Mouse (Mus musculus) cerebral cortex, adult 2 months (tissue): ENCODE data around the gene Igsf21.

ENCODE experiments used
- WGBS: fragments of 180-500 bp; shearing (Covaris S2); methylation state at CpG from one replicate; pipeline ENCODE4 v1.1.7; 2018; 5-methylcytosine and 5-hydroxymethylcytosine counted together

Gene Igsf21

DNA sequence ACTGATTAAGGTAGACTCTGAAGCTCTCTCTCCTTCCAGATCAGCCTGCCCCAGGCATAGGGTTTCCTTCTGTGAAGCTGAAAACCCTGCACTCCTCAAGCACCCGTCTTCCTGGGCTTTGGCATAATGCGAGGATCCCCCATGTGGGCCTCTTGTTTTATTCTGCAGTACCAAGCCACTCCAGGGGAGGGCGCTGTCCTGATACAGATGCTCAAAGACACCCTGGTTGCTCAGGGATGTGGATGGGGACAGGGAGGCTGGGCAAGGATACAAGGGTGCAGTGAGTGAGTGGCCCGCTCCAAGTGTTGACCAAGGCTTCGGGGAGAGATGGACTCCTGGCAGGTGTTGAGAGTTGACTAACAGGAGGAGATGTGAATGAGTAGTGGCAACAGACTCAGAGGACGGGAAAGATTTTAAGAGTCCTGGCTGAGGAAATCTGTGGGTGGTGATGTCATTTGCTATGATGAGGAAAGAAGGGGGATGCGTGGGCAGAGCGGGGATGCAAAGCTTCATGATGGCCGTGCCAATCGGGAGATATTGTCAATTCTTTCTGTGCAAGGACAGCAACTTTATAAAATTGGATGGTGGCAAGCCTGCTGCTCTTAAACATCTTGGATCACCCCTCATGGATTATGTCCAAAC is 102.6 kb downstream of the Igsf21 start:
- 68% methylated on average over 10 of the region's 10 CpGs for WGBS

DNA sequence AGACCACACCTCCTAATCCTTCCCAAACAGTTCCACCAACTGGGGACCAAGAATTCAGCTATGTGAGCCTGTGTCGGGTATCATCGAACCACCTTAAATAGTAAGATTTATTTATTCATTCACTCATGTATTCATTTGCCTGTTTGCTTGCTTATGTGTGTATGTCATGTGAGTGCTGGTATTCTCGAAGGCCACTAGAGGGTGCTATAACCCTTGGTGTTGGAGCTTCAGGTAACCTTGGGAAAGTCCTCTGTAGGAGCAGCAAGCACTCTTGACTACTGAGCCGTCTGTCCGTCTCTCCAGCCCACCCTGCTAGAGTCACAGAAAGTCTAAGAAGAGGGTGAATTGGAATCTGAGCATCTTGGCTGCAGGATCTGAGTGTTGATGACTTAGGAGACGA is 103.4 kb downstream of the Igsf21 start:
- WGBS = 90% methylated on average over 6 of the region's 6 CpGs

DNA sequence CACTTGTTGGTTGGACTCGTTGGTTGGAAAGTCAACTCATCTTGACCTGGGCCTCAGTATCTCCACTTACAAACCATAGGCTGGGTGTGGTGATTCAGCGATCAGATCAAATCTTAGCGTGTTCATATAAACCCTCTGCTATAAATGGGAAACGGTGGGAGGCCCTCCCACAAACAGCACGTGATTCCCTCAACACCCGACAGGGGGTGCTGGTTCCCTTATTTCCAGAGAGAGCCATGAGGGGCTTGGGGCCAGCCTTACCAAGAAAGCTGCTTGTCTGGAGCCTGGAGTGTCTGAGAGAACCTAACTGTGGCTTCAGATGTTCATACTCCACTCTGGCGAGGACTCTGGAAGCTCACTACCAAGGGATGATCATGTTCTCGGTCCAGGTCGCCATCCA is 106.1 kb downstream of the Igsf21 start:
- 51% methylated on average over 9 of the region's 9 CpGs for WGBS

DNA sequence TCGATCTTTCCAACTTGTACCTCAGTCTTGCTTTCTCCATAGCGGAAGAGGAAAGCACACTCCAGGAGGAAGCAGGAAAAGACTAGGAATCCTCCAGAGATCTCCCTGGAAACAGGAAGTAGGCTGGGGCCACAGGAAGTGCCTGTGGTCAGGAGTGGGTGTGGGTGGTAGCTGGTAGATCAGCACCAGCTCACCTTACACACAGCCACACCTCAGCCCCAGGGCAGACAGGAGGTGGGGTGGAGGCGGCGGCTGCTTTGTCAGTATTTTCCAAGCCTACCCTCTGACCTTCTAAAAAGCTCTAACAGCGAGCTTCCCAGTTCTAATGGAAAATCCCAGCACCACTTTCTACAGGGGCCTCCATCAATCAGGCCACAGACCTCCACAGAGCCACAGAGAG is 107.7 kb downstream of the Igsf21 start:
- 77% methylated on average over 5 of the region's 5 CpGs for WGBS

DNA sequence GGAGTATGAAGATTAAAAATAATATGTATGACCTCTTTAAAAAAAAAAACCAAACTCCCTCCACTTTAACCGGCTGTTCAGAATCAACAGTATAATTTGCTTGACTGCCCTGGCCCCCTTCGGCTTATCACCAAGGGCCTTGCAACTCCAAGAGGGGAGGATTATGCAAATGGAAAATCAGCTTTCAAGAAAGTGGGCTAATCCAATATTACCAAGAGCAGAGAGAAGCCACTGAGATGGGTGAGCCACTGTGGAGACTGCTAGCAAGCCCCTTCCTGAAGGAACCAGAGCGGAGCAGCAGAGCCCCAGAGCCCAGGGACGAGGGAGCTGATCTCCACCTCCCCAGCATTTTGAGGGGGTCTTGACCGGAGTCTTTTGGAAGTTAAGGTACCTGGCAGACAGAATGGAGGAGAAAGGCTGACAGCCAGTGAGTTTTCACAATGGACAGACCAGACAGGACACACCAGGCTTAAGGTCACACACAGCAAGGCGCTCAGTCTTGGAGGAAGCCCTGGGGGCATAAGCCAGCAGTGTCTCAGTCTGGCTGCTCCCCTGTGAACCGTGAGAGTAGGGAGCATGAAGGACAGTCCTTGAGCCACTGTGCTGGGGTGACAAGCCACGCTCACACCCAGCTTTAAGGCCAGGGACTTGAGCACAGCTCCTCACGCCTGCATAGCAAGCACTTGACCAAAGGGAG is 114.8 kb downstream of the Igsf21 start:
- 66% methylated on average over 9 of the region's 9 CpGs for WGBS

DNA sequence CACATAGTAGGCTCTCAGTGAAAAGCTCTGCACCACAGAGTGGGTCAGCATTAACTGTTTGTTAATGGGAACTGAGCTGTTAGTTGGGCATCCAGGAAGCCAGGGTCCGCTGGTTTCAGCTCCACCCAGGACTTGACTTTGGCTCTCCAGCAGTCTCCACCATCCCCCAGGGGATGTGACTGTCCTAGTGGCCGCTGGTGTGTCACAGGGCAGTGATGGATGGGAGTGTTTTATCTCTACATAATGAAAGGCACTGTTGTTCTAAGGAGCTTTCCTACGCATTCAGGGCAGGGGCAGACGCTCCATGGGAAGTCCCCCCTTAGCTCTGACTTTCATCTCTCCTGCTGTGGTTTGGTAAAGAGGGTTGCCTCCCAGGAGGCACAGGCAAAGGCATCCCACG is 115.4 kb downstream of the Igsf21 start:
- 56% methylated on average over 5 of the region's 5 CpGs for WGBS

DNA sequence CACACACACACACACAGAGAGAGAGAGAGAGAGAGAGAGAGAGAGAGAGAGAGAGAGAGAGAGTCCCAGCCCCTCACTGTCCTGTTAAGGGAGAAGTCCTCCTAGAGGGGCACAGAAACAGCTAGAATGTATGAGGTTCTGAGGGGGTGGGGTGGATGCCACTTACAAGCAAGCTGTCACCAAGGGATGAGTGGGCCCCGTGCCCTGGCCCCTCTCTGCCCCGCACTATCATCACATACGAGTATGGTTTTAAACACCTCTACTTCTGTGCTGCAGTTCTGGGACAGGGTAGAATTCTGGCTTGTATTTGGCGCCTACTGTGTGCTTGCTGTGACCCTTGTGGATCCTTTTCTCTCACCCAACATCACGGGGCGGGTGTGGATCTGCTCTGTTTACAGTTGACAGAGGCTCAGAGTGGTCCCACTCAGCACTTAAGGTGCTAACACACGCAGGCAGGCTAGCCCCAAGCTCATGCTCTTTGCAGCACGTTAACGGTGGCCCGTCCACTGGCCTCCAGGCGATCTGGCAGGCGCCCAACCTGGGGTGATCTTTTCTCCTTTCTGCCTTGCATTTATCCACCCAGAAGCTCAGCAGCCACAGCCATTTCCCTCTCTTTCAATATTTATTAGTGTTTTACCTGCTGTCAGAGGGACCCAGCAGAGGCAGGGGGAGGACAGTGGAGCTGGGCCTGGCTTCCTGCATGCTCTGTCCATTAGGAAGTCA is 116.9 kb downstream of the Igsf21 start:
- WGBS = 68% methylated on average over 12 of the region's 12 CpGs

DNA sequence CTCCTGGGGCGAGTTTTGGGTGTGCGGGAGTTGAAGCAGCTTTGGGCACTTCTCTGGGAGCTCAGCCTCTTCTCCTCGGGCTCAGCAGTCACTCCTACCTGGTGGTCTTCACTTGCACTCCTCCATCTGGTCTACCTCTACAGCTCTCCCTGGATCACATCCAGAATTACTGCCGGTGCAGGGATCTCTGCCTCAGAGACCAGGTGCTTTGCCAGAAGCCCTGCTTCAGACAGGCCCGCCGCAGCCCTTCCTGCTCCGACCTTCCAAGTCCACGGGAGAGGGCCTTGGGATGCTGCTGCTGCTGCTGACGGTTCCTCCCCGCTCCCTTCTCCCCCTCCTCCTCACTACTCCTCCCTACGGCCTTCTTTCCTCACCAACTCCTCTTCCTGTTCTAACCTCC is 118.5 kb downstream of the Igsf21 start:
- 81% methylated on average over 11 of the region's 11 CpGs for WGBS

DNA sequence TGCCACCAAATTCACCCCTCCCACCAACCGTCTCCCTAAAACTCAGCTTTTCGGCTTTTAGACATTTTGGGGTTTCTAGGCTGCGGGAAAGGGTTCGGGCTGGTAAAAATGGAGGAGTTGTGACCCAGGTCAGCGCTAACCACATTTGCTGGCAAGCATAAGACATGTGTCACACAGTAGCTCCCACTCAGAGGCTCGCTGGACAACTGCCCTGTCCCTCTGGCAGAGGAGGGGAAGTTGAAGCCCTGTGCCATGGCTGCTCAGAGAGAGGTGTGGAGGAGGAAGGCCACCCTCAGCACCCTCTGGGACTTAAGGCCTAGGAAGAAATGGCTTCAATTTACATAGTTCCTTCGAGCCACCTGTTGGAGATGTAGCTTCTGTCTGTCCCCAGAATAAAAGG is 120.8 kb downstream of the Igsf21 start:
- 65% methylated on average over 7 of the region's 7 CpGs for WGBS

DNA sequence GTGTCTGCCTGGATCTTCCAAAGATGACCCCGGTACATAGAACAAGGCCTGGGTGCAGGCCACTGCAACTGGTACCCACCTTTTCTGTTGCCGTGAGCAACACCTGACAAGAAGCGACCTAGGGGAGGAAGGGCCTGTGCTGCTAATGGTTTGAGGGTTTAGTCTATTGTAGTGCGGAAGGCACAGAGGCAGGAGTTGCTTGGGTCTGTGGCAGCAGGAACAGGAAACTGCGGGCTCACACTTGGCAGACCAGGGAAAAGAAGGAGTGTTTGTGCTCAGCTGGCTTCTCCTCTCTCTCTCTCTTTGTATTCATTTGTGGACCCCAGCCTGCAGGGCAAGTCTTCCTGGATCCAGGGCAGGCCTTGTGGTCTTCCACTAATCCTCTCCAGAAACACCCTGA is 124.0 kb downstream of the Igsf21 start:
- 82% methylated on average over 5 of the region's 5 CpGs for WGBS

DNA sequence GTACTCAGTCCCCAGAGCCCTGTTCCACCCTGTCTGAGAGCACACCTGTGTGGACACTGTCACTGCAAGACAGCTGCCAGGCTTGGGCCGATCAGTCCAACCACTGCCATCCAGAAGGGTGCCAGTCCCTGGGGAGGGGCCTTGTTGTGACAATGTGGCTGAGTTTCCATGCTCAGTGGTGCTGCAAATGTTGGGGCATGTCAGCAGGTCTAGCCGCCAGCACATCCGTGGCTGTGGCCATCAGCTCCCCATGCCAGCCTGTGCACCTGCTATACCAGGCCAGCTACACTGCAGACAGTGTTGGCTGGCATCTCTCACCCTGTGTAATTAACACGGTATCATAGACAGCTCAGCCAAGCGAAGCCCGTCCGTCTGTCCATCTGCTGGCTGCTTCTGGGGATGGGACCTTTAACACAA is 129.3 kb downstream of the Igsf21 start:
- 78% methylated on average over 7 of the region's 7 CpGs for WGBS

DNA sequence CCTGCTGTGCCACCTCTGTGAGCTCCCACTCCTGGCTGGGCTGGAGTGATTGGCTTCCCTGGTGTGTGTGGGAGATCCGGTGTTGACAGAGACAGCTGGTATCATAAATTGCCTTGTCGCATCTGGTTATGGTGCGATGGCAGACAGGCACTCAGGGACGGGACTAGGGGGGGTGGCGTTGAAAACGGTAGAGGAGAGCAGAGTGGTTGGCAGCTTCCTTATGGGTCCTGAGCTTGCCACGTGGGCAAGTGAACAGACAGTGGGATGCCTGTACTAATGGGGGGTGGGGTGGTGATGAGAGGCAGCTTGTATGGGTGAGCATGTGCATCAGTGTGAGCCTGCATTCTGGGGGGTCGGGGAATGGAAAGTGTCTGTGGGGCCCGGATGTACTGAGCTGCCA is 130.8 kb downstream of the Igsf21 start:
- 47% methylated on average over 9 of the region's 9 CpGs for WGBS

DNA sequence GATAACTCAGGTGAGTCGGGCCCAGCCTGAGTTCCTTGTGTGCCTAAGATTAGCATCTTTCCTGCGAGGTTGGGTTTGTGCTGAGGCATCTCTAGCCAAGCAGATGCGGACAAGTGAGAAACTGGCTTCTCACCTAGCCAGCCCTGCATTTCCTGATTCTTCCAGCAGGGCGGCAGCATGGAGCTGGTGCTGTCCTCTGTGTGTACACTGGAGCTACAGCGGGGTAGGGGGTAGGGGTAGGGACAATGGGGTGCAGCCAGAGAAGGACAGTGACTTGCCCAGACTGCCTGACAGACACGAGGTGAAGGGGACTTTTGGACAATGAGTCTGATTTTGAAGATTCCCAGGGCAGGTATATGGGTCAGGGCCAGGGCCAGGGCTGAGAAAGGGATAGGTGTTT is 131.5 kb downstream of the Igsf21 start:
- 89% methylated on average over 6 of the region's 6 CpGs for WGBS

DNA sequence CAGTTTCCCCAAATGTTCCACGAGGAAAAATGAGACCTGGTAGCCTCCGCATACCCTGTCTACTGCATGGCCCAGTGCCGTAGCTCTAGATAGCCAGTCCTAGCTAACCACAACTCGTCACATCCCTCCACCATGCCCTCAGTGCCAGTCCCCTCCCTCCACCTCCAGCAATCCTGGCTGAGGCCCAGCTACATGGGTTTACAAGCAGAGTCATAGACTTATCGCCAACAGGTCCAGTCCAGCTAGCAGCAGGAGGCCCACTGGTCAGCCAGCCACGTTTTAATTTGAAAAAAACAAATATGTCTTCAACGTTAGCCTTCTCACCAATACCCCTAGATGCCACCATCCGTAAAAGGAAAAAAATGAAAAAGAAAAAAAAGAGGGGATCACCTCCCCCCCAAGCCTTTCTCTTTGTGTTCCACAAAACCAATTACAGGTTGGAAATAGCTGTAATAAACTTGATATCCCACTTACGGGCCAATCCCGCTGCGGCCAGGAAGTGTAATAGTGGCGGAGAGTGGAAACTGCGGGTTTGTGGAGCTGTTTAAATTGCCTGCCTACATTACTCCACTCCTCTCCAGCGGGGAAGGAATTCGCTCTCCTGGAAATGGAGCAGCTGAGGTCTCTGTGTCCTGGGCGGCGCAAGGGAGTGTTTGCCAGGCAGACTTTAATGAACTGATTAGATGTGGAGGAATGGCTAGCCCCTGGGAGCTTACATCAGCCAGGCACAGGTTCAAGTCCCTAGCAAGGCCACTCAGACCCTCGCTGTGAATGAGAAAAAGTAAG is 132.7 kb downstream of the Igsf21 start:
- 81% methylated on average over 18 of the region's 18 CpGs for WGBS

DNA sequence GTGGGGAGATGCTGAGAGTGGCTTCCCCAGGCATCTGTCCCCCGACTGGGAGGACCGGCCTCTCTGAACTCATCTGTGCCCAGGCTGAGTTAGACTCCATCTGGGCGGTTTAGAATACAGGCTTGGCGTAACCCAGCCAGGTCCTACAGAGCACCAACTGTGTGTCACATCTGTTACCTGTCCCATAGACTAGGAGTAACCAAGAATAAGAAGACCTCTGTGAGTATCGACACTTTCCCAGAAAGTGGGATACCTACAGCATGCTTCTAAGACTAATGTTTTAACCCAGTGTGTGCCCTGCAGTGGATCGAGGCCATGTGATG is 137.0 kb downstream of the Igsf21 start:
- WGBS = 70% methylated on average over 6 of the region's 6 CpGs

DNA sequence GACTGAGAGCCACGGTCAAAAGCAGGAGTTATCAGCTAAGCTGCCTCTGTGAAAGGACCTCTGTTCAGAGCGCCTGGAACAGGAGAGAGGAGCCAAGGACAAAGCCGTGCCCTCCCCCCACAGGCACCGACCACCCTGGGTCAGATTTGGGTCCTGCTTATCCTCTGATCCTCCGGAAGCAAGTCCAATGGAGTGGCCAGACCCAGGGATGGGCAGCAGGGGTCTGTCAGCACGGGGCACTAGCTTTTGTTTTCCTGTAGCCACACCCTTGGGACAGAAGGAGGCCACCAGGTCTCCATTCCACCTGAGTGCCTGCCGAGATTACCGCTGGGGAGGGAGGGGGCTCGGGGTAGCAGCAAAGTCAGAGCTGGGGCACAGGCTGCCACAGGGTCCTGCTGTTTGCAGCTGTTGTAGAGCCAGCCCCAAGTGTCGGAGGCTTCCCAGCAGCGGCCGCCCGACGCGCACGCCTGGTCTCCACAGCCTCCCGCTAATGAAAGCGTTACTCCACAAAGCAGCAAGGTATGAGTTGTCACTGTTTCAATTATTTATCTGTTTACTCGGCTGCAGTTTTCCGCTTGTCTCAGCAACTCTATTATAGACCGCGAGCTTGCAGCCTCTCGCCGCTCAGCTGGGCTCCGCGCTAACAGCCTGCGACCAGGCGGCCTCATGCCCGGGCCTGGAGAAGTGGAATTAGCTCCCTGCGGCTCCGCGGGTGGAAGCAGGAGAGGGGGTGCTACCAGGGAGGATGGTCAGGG is 137.5 kb downstream of the Igsf21 start:
- 43% methylated on average over 32 of the region's 32 CpGs for WGBS

DNA sequence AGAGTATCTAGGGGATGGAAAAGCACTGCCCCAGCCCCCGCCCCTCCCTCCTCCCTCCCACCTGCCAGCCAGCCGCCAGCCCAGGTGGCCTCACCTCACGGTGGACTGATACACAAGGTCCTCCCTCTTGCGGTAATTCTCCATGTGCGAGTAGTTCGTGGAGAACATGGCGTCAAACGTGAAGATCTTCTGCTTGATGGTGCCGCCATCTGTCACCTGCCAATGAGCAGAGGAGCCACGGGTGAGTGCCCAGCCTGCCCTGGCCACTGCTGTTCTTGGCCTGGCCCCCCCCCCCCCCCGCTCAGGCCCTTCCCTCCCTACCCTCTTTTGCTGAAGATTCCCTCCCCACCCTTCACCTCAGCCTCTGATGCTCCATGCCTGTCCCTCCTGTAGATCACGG is 139.4 kb downstream of the Igsf21 start:
- 79% methylated on average over 12 of the region's 12 CpGs for WGBS

DNA sequence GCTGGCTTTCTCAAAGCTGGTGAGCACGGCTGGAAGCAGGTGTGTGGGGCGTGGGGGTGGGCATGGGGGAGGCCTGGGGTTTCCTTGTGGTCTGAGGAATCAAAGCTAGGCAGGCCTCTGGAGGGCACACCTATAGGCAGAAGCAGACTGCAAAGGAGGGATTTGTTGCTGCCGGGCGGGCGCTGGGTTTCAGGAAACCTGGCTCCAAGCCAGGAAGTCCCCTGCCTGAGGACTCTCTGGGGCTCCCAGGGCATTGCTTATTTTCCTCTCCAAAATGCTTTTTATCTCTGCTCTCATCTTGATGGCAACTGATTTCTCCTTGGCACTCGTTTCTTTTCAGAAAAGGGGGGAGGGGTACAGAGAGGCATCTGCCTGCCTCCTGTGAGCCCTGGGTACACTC is 141.8 kb downstream of the Igsf21 start:
- WGBS = 44% methylated on average over 6 of the region's 6 CpGs

DNA sequence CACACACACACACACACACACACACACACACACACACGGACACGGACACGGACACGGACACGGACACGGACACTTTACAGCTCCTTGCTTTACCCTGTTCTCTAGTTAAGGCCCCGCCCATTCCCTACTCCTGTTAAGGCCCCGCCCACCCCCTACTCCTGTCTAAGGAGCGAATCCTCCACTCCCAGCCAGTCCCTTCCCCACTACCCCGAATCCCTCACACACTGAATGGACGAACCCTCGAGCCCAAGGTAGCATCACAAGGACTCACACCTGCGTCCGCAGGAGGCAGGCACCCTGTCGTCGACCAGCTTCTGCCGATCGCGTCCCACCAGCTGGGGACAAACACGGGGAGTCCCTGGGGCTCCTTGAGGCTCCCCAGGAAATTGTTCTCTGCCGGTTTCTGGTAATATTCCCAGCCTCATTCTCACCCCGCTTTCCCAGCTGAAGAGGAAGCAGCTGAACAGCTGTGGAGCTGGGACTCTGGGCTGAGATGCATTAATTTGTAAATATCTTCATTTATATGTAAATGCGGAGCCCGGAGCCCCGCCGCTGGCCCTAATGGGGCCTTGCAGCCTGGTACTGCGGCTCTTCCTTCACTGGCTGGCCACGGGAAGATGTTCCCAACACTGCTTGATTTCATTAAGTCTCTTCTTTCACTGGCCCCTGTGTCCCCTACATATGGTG is 143.1 kb downstream of the Igsf21 start:
- 19% methylated on average over 28 of the region's 28 CpGs for WGBS

DNA sequence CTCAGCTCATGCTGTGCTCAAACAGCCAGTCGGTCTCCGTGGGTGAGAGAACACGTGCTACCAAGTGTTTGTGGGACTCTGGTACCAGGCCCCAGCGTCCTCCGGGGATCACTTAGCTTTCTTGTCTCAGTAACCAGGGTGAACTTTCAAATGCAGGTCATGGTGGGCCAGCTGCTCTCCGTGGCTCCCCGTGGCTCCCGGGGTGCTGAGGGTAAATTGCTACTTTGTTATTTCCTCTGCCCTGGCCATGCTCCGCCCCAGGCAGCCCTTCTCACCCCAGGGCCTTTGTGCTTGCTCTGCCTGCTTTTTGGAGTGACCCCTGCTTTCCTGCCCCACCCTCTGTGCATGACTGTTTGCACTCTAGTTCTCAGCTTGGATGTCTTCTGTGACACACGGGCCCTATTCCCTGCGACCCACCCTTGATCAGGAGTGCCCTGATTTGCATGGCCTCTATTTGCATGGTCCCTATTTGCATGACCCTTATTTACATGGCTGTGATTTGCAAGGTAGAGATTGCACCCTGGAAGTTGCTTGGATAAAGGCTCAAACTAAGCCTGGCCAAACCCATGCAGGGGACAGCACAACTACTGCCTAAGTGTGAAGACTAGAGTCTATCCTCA is 143.9 kb downstream of the Igsf21 start:
- 41% methylated on average over 11 of the region's 11 CpGs for WGBS

DNA sequence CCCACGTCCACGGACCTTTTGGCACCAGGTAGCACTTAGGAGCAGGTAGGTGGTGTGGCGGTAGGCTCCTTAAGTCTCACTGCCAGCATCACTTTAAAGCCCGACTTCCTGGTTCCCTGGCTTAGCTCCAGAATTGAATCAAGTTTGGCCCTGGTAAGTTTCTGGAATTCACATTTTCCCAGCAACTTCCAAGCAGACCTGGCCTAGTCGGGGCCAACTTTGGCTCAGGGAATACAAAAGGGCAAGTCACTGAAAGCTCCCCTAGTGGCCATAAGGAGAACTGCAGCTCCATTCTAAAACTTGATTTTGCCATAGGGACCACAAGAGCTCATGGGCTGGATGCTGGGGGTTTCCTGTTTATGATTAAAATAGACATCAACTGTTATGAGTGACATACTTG is 145.5 kb downstream of the Igsf21 start:
- WGBS = 54% methylated on average over 5 of the region's 5 CpGs
